Mouse (Mus musculus): ENCODE measurements at regions not wholly inside any gene's neighbourhood (a gene's known extent, or its start where the extent isn't known, plus 50 kb on each side); places are given as distances from the start of the nearest gene placed in this dataset.

GRCm38 (mm10) chr9:84262151-84262550 is 337.2 kb downstream of the Bckdhb start:
- no peak overlapping the region for H3K27ac ChIP-seq (ENCODE audit: low read depth, low read length)
- no peaks in the 10 kb centered on the region for H3K27me3 ChIP-seq (ENCODE audit: insufficient read depth, low read length)
- no peak overlapping the region for H3K4me2 ChIP-seq (ENCODE audit: low read depth)
- no peak for TF ChIP-seq CTCF (IDR thresholded peaks at IDR 0.05; ENCODE audit: low read depth)
- no peak overlapping the region for H3K9ac ChIP-seq
- no peaks in the 10 kb centered on the region for H3K9me3 ChIP-seq (ENCODE audit: low read length)
- 87% methylated on average over 5 of the region's 5 CpGs for WGBS
- no peak overlapping the region for H3K4me3 ChIP-seq (ENCODE audit: low read depth, low read length)
- no peaks in the 10 kb centered on the region for H3K36me3 ChIP-seq (ENCODE audit: insufficient read depth)
- no peak for ATAC-seq
- no peaks in the 10 kb centered on the region for H3K4me1 ChIP-seq (ENCODE audit: insufficient read depth)
- DNase-seq = no peak

- no peaks in the 10 kb centered on the region for H3K27me3 ChIP-seq (ENCODE audit: insufficient read depth, low read length)
- H3K4me2 ChIP-seq (ENCODE audit: low read depth) = no peak overlapping the region
- DNase-seq (no peak), ATAC-seq (no peak)
- H3K9me3 ChIP-seq (ENCODE audit: low read length) = no peaks in the 10 kb centered on the region
- WGBS = 75% methylated on average over 7 of the region's 7 CpGs
- no peaks in the 10 kb centered on the region for H3K4me1 ChIP-seq (ENCODE audit: insufficient read depth)
- no peak overlapping the region for H3K4me3 ChIP-seq (ENCODE audit: low read depth, low read length)
- TF ChIP-seq CTCF (IDR thresholded peaks at IDR 0.05; ENCODE audit: low read depth) = no peak
- no peak overlapping the region for H3K27ac ChIP-seq (ENCODE audit: low read depth, low read length)
- no peaks in the 10 kb centered on the region for H3K36me3 ChIP-seq (ENCODE audit: insufficient read depth)
- no peak overlapping the region for H3K9ac ChIP-seq
Measured at GRCm38 (mm10) chr9:84266974-84267373, 342.0 kb downstream of the Bckdhb start.

DNA sequence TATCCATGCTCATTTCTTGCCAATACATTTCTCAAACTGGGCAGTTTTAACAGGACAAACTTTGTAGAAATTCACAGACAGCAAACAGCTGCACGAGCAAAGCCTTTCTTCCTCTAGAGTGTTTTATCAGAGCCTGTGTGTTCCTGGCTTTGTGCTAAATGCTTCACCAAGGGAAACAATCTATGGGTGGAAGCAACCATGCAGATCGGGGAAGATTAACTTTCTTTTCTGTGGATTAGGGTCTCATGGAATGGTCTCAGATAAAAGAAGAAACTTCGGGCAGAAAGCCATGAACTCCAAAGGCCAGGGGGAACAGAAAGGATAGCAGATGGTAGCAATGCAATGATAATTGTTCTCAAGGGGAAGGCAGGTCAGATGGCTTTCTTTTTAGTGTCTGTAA is 349.7 kb downstream of the Bckdhb start:
- ATAC-seq = no peak
- 30% methylated on average over 3 of the region's 3 CpGs for WGBS

GRCm38 (mm10) chr9:84278295-84278694 is 353.4 kb downstream of the Bckdhb start:
- no peaks in the 10 kb centered on the region for H3K36me3 ChIP-seq (ENCODE audit: insufficient read depth)
- no peaks in the 10 kb centered on the region; the same call in 1 of the 2 replicates for H3K4me1 ChIP-seq (ENCODE audit: insufficient read depth)
- no peaks in the 10 kb centered on the region for H3K9me3 ChIP-seq (ENCODE audit: low read length)
- no peak overlapping the region for H3K4me2 ChIP-seq (ENCODE audit: low read depth)
- TF ChIP-seq CTCF (IDR thresholded peaks at IDR 0.05; ENCODE audit: low read depth) = no peak
- no peaks in the 10 kb centered on the region for H3K27me3 ChIP-seq (ENCODE audit: insufficient read depth, low read length)
- no peak overlapping the region for H3K4me3 ChIP-seq (ENCODE audit: low read depth, low read length)
- 15% methylated on average over 4 of the region's 4 CpGs for WGBS
- DNase-seq (no peak), ATAC-seq (no peak)
- H3K27ac ChIP-seq (ENCODE audit: low read depth, low read length) = no peak overlapping the region
- no peak overlapping the region for H3K9ac ChIP-seq

More for the DNA sequence above, 349.7 kb downstream of the Bckdhb start:
- Histone ChIP-seq H3K9ac (no peak overlapping the region), H3K27ac (ENCODE audit: low read depth, low read length) (no peak overlapping the region), H3K27me3 (ENCODE audit: insufficient read depth, low read length) (no peaks in the 10 kb centered on the region), H3K4me3 (ENCODE audit: low read depth, low read length) (no peak overlapping the region), H3K9me3 (ENCODE audit: low read length) (no peaks in the 10 kb centered on the region), H3K36me3 (ENCODE audit: insufficient read depth) (no peaks in the 10 kb centered on the region), H3K4me2 (ENCODE audit: low read depth) (no peak overlapping the region), H3K4me1 (ENCODE audit: insufficient read depth) (no peaks in the 10 kb centered on the region; the same call in 1 of the 2 replicates)
- TF ChIP-seq CTCF (IDR thresholded peaks at IDR 0.05; ENCODE audit: low read depth) = no peak
- no peak for DNase-seq

- no peaks in the 10 kb centered on the region; the same call in 1 of the 2 replicates for H3K4me1 ChIP-seq (ENCODE audit: insufficient read depth)
- WGBS = 0% methylated on average over 1 of the region's 1 CpGs
- peak; percentile 48; the same call in 1 of the 2 replicates for ATAC-seq
- no peaks in the 10 kb centered on the region for H3K9me3 ChIP-seq (ENCODE audit: low read length)
- no peaks in the 10 kb centered on the region for H3K27me3 ChIP-seq (ENCODE audit: insufficient read depth, low read length)
- no peak overlapping the region for H3K4me3 ChIP-seq (ENCODE audit: low read depth, low read length)
- no peak overlapping the region for H3K27ac ChIP-seq (ENCODE audit: low read depth, low read length)
- no peak overlapping the region for H3K4me2 ChIP-seq (ENCODE audit: low read depth)
- DNase-seq = no peak
- H3K36me3 ChIP-seq (ENCODE audit: insufficient read depth) = no peaks in the 10 kb centered on the region
- no peak for TF ChIP-seq CTCF (IDR thresholded peaks at IDR 0.05; ENCODE audit: low read depth)
- H3K9ac ChIP-seq = no peak overlapping the region
Measured at GRCm38 (mm10) chr9:84278731-84279130, 353.8 kb downstream of the Bckdhb start.

DNA sequence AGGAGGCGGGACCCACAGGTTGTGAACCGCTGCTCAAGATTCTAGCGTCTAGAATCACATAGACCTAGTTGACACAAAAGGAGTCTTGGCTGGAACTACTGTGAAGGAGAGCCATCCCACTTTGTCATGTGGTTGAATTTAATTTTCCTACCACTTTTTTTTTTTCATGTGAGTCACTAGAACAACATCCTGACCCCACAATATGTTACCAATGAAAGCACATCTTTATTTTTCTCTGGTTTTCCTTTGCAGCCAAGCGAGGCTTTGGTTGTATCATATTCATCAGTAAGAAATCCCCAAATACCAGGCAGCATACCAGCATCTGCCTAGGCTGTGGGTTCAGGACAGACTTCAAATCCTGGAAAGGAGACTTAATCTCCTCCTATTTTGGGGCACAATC is 356.0 kb downstream of the Bckdhb start:
- Histone ChIP-seq H3K36me3 (ENCODE audit: insufficient read depth) (no peaks in the 10 kb centered on the region), H3K27ac (ENCODE audit: low read depth, low read length) (no peak overlapping the region), H3K9ac (no peak overlapping the region), H3K9me3 (ENCODE audit: low read length) (no peaks in the 10 kb centered on the region), H3K27me3 (ENCODE audit: insufficient read depth, low read length) (no peaks in the 10 kb centered on the region), H3K4me1 (ENCODE audit: insufficient read depth) (peaks cover 3% of the 10 kb centered on the region; the same call in 1 of the 2 replicates), H3K4me2 (ENCODE audit: low read depth) (no peak overlapping the region), H3K4me3 (ENCODE audit: low read depth, low read length) (no peak overlapping the region)
- TF ChIP-seq CTCF (IDR thresholded peaks at IDR 0.05; ENCODE audit: low read depth) = no peak
- 87% methylated on average over 4 of the region's 4 CpGs for WGBS
- DNase-seq (no peak), ATAC-seq (no peak)

- H3K4me1 ChIP-seq (ENCODE audit: insufficient read depth) = peaks cover 3% of the 10 kb centered on the region; the same call in 1 of the 2 replicates
- H3K4me2 ChIP-seq (ENCODE audit: low read depth) = no peak overlapping the region
- WGBS = 15% methylated on average over 3 of the region's 3 CpGs
- ATAC-seq (peak; percentile 63), DNase-seq (no peak)
- H3K27me3 ChIP-seq (ENCODE audit: insufficient read depth, low read length) = no peaks in the 10 kb centered on the region
- no peak overlapping the region for H3K4me3 ChIP-seq (ENCODE audit: low read depth, low read length)
- H3K9ac ChIP-seq = no peak overlapping the region
- no peak overlapping the region for H3K27ac ChIP-seq (ENCODE audit: low read depth, low read length)
- no peak for TF ChIP-seq CTCF (IDR thresholded peaks at IDR 0.05; ENCODE audit: low read depth)
- H3K36me3 ChIP-seq (ENCODE audit: insufficient read depth) = no peaks in the 10 kb centered on the region
- no peaks in the 10 kb centered on the region for H3K9me3 ChIP-seq (ENCODE audit: low read length)
Measured at GRCm38 (mm10) chr9:84281610-84282009, 356.7 kb downstream of the Bckdhb start.

All from forebrain, postnatal 0 days (tissue).